Mouse (Mus musculus) erythroblast, embryonic 14.5 days (primary cell): ENCODE data around the gene Gpr156.

Experiments
- GATA1 ChIP-seq: IDR thresholded peaks from 2 replicates; pipeline ENCODE4 v1.6.1; 2012; ENCODE audit warnings: low read length, inconsistent platforms, mixed read lengths
- TAL1 ChIP-seq: IDR thresholded peaks from 3 replicates; pipeline ENCODE4 v1.6.1; 2012; ENCODE audit warnings: low read length, inconsistent platforms, mixed read lengths

DNA sequence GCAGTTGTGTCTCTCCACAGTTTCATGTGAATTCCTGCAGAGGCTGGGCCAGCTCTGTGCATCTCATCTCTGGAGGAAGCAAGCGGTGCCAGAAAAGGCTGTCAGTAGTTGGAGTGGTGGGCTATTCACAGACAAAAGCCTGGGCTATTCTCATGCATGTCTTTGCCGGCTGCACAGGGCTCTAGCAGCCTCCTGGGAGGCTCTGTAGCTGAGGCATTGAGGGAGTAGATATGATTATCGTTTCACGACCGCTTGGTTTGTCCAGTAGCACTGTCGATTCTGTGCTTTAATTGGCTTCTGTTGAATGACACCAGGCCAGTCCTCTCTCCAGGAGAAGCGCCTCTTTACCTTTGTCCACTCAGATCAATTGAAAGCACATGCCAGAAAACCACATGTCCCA lies 9.8 kb downstream of the Gpr156 start:
- TF ChIP-seq GATA1 (no peak), TAL1 (no peak)
